Mouse (Mus musculus) lung, postnatal 4 days (tissue): Measurements from ENCODE around the gene Zmynd15.

Experiments
- DNase-seq, 2 experiments: peaks; one replicate each; pipeline ENCODE4 v3.0.0; 2021

The Zmynd15 gene

DNA sequence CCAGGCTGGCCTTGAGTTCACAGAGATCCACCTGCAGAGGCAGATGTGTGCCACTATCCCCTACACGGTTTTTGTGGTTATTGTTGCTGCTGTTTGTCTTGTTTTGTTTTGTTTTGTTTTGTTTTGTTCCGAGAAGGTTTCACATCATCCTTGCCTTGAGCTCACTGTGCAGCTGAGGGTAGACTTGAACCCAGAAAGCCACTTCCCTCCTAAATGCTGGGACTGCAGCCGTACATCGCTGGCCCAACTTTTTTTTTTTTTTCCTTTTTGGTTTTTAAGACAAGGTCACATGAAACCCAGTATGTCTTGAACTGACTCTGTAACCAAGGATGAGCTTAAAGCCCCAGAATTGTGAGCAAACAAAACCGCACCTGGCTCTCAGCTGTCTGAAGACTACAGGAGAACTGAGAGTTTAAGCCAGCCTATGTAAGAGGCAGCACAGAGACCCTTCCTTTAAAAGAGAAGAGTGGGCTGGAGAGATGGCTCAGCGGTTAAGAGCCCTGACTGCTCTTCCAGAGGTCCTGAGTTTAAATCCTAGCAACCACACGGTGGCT, 47.8 kb downstream of the Zmynd15 start:
- no peak for DNase-seq

DNA sequence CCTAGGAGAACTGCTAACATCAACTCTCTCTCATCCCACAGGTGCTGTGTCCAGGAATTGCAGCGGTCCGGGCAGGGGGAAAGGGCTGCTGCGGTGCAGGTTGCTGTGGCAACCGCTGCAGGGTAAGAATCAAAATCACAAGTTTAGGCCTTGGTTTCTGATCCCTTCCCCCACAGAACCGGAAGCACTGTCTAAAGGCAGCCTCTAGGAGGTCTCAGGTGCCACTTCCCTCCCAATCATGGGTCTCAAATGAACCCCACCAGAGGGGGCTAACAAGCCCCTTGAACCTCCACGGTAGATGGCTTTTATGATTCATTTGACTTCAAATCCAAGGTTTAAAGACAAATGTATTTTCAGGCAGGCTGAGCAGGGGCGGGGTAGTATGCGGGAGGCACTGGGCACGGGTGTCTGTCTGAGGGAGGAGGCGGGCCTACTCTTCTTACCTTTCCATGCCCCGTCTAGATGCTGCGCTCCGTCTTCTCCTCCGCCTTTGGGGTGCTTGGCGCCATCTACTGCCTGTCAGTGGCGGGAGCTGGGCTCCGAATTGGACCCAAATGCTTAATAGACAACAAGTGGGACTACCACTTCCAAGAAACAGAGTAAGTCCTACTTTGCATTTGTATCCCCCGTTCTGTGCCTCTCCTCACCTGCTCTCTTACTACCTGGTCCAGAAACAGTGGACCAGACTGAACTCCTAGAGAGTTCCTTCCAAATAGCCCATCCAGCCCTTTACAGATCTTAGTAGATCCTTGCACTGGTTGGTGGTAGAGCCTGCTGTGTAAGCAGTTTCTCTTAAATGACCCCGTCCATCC, 50.7 kb downstream of the Zmynd15 start:
- peak in 1 of 2 experiments; percentile 43 for DNase-seq

DNA sequence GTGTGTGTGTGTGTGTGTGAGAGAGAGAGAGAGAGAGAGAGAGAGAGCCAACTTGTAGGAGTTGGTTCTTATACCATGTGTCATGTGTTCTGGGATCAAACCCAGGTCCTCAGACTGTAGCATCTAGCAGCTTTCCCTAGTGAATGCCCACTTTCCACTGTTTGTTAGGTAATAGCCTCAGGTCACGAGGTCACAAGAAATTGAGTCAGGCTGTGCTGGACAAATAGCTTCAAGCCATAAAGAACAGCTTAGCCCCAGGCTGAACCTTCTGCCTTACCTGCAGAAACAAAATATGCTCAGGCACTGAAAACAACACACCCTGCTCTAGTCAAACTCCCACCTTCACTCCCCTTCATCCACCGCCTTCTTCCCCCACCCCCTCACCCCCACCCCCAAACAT, 52.0 kb downstream of the Zmynd15 start:
- no peak for DNase-seq

DNA sequence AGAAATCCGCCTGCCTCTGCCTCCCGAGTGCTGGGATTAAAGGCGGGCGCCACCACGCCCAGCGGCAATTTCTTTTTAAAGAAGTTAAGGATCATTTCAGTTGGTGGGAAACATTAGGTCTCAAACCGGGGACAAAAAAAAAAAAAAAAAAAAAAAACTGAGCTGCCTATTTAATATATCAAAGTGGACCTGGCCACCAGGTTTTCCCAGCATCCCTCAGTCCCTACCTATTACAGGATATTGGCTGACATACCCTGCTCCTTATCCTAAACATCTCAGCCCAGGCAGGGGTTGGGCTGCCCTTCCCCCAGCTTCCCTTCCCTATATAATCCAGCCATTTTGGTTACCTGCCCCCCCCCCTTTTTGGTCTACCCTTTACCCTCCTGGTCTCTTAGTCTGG, 52.6 kb downstream of the Zmynd15 start:
- DNase-seq = no peak

DNA sequence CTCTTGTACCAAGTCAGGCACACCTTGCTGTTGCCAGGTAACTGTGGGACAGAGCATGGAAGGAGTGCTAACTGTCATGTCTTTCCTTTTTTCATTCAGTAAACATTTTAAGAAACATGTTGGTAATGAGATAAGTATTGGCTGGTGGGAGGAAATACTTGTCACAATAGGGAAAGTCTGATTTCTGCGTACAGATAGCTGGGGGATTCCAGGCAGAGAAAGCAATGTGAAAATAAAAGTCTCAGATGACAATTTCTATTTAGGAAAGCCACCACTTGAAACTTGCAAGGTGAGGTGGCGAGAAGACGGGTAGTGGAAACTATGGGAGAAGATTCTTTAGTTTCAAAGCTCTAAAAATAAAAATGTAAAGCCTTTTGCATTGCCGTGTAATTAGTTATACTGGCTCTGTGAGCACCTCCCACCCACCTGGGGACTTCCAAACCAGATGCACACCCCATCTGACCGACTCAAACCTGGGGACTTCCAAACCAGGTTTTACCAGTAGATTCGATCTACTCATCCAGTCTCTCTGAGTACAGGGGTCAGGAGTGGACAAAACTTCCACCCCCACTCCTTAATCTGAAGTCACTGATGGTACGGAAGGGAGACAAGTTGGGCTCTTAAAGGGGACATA, 53.6 kb downstream of the Zmynd15 start:
- DNase-seq = no peak

DNA sequence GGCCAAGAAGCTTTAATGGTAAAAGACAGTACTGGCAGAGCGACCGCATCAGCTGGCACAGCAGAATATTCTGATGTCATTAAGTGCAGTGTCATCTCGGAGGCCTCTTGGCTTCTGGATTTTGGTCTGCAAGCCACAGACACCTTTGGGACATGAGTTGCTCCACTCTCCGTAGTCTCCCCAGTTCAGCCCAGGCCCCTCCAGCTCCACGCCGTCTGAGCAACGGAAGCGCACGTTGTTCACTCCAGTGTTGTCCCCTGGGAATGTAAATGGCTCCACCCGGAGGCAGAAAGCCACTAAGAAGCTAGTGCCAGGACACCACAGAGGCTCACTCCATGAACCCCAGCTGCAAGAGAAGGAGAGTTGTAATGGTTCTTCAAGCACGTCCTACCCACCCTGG, 54.3 kb downstream of the Zmynd15 start:
- DNase-seq = no peak

DNA sequence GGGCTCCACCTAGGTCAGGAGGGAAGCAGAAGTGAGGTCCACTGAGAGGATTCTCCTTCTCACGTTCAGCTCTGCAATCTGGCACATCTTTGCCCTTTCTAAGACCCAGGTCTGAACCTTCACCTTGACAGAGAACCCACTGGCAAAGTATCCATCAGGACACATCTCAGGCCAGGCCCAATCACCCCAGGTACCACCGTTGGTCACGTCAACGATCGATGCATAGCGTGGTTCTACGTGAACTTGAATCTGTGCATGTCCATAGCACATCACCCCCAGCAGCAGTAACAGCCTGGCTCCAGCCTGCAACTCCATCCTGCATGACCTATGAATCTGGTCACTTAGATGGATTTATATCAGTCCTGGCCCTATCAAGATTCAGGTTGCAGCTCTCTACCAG, 55.1 kb downstream of the Zmynd15 start, which contains the start of gene Vmo1:
Gene Vmo1, minus strand, starts transcription at position 329 of the 400 bp plus-strand sequence.
- DNase-seq = no peak
